Mouse (Mus musculus): ENCODE results near the gene S100a3. TPM values are rescaled to one million over a fixed set of nuclear protein-coding genes. Genes with fewer than 3 reads are reported as not detected.

The S100a3 gene
- total RNA-seq, 2 experiments from 2014 or later: not detected

DNA sequence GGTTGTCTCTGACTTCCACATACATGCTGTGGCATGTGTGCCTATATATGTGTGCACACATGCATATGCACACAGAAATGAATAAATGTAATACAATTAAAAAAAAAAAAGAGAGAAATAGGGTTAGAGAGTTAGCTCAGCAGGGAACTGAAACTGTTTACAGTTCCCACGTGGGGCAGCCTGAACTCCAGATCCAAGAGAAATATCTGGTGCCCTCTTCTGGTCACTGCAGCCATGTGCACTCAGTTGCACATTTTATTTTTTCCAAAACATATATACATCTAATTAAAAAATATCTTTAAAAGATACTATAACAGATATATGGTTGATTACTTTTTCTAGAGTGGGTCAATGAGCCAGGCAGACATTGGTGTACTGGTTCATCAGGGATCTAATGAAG, 57.2 kb downstream of the S100a3 start:
- no peak for ATAC-seq (replicated peaks; ENCODE audit: low FRiP score, poor library complexity, severe bottlenecking)

DNA sequence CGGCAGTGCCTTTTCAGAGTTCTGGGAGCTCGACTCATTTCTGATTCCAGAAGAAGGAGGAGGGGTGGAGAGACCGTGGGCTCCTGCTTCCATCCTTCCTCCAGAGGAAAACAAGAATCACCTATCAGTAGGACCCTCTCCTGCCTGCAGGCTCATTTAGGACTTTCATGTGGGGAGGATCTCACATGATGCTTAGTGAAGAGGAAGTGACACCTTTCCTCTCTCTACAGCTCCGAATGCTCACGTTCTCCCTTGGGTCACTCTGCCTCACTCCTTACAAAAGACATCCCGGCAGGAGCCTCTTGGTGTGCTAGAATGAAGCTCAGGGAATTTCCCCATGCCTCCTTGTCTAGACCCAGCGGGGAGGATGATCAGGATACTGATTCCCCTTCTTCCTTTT, 61.2 kb downstream of the S100a3 start:
- no peak for ATAC-seq (replicated peaks; ENCODE audit: low FRiP score, poor library complexity, severe bottlenecking)

DNA sequence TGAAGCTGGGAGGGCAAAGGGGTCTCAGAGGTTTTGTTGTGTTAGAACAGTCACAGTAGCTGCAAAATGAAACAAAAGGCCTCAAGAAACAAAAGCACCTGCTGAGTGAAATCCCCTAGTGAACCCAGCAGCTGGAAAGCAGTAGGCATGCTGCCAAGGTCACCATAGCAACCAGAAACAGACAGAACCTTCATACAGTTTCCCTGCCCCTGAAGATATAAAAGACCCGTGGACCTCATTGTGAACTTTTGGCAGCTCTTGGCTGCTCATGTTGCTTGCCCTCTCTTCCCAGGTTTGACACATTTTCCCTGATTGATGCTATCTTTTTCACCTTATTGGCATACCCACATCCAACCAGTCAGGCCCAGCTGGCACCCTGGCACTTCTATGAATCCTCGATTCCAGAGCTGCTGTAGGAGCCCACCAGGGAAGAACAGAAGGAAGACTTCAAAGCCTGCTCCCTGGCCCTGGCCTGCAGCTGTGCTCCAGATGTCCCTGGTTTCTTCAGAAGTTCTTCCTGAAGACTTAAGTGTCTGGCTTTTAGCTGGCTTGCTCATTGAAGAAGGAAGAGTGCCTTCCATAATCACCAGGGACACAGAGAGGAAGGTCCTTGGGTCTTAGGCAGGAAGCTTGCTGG, 63.2 kb downstream of the S100a3 start:
- no peak for ATAC-seq (replicated peaks; ENCODE audit: low FRiP score, poor library complexity, severe bottlenecking)

DNA sequence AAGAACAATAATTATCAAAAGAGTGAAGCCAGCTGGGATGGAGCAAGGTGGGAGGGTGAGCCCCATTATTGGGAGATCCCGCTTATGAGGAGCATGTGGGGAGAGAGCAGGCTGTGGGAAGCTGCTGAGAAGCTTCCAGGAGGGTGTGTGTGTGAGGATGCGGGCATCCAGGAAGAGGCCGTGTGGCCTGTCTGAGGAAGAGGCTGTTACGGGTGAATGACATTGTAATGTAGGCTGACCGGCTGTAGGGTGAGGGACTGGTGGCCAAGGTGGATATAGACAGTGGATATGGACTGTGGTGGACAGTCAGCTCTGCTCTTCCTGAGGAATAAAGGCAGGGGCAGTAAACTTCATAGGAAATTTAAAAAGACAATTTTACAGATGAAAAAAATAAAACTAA, 65.1 kb downstream of the S100a3 start:
- ATAC-seq (replicated peaks; ENCODE audit: low FRiP score, poor library complexity, severe bottlenecking): no peak

DNA sequence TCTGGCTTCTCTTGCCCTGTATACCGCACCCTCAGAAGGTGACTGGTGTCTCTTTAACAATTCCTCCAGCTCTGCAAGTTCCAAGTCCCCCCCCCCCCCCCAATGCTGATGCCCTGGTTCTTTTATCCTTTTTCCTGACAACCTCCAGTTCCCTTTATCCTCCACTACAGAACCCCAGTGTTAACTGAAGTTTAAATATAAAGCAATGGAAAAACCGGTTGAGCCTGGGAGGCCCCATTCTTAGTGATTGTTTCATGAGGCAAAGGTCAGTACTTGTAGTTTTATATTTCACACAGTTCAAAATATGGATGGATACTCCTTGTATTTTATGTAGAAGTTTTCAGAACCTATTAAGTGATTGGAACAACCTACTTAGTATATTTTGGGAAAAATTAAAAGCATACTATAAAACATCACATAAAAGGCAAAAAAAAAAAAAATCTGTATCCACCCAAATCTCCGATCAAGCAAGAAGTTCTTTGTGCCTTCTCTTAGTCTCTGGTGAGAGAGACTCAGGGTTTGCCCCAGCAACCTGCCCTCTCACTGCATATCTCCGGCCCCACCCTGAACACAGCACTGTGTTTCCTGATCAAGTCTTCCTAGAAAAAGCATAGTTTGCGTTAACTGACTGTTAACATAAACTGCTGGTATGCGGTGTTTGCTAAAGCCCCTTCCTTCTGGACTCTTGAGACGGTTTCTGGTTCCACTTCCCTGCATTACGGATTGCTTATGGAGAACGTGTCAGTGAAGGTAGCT, 66.1 kb downstream of the S100a3 start:
- ATAC-seq (replicated peaks; ENCODE audit: low FRiP score, poor library complexity, severe bottlenecking): no peak

DNA sequence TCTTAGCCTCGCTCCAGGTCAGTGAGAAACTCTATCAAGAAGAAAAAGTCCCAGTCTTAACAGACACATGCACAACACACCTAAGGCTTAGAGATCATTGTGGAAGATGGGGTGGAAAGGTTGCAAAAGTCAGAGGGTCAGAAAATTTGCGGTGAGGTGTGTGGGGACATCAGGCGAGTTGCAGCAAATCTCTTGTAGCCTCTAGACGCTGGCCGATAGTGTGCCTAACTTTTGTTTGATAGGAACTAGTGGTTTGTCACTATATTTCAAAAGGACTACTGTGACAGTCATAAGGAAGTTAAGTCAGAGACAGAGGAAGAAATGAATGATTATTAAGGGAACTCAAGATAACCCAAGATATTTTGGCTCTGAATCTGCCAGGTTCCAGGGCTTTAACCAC, 67.0 kb downstream of the S100a3 start:
- no peak for ATAC-seq (replicated peaks; ENCODE audit: low FRiP score, poor library complexity, severe bottlenecking)

DNA sequence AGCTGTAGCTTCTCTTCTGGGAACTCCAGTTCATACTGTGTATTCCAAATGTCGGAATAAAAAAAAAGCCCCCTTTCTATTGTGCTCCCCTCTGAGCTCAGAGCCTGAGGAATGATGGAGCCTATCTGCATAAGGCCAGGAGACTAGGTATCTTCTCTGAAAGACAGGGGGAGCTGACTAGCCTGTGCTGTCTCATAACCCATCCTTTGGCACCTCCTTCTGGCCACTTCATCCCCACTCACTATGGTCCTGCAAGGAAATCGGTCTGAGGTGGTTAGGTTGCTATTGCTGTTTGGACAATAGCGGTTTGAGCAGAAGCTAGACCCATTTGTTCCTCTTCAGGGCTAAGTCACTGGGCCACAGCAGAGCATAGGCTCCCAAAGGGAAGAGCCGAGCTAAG, 67.4 kb downstream of the S100a3 start:
- ATAC-seq (replicated peaks; ENCODE audit: low FRiP score, poor library complexity, severe bottlenecking): no peak

DNA sequence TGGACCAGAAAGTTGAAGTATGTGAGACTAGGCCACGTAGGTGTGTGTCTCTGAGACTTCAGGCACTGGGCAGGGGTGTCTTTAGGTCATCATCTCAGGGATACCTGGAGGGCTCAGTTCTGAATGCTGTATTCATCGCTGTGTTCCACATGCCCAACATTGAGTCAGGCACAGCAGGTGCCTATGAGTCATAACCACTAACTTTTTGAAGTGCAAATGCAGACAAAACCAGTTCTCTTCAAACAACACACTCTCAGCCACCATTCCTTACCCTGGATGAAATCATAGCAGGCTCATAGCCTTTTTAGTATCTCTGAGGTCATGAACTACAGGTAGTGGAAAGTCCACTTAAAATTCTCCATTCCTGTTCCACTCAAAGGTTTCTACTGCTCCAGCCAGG, 68.9 kb downstream of the S100a3 start:
- ATAC-seq (replicated peaks; ENCODE audit: low FRiP score, poor library complexity, severe bottlenecking): no peak

DNA sequence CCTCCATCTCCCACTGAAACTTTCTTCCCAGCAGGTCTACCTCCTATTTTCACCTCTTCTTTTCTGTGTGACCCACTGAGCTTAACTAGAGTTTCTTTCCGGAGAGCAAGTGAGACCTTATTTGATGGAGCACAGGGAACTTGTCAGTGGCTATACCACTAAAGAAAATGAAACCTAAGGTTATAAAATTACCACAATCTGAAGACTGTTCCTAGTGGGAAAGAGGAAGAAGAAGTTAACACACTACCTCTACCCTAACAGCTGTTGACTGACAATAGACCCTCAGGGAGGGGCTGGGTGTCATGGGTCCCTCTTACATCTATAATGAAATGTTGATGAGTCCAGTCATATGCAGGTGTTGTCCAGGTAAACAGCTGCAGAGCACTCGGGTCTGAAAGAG, 71.6 kb downstream of the S100a3 start:
- no peak for ATAC-seq (replicated peaks; ENCODE audit: low FRiP score, poor library complexity, severe bottlenecking)

DNA sequence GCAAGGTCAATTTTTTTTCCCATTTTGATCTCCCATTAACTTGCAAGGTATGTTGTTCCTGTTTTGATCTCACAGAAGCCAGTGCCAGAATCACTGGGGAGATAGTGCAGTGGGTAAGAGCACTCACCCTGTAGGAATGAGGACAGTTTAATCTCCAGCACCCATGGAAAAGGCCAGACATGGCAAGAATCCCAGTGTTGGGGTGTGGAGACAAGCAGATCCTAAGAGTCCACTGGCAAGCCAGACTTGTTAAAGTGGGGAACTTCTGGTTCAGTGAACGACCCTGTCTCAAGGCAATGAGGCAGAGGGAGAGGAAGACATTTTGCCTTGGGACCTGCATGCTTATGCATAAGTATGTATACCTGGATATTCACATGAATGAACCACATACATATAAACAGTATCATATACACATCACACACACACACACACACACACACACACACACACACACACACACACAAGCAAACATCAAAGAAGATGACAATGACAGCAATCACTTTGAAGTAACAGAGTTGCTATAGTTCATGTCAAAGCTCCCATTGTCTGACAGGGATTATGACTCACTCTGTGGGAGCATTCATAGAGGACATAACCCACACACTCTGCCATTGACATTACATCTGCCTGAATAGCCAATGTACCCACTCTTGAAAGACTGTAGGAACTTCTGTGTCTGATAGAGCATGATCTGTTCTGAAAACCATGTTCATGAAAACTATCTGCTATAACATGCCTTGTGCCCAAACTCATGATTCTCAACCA, 78.3 kb downstream of the S100a3 start:
- ATAC-seq (replicated peaks; ENCODE audit: low FRiP score, poor library complexity, severe bottlenecking): no peak; the same call in 1 of the 2 replicates

DNA sequence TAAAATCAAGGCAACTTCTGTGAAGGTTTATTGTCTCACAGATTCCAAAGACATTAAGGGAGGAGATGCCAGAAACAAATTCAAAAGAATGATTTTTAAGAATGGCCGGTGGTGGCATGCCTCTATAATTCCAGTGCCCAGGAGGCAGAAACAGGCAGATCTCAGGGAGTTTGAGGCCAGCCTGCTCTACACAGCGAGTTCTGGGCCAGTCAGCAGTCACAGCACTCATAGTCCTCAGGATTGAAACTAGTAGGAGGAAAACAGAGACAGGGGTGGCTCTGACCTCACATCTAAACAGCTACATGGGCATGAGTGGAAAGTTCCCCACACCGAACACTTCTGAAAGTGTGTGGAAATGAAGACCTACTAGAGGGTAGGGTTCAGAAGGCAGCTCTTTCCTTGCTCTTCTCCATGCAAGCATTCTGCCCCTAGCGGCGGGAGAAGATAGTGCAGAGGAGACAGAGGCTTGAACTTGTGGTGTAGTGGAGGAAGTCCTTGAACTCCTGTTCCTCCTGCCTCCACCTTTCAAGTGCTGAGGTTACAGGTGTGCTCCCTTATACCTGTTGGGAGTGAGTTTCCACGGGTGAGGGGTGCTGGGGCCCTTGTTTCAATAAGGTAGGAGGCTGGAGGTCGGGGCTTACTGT, 79.3 kb downstream of the S100a3 start:
- peak; percentile 60 for ATAC-seq (replicated peaks; ENCODE audit: low FRiP score, poor library complexity, severe bottlenecking)

DNA sequence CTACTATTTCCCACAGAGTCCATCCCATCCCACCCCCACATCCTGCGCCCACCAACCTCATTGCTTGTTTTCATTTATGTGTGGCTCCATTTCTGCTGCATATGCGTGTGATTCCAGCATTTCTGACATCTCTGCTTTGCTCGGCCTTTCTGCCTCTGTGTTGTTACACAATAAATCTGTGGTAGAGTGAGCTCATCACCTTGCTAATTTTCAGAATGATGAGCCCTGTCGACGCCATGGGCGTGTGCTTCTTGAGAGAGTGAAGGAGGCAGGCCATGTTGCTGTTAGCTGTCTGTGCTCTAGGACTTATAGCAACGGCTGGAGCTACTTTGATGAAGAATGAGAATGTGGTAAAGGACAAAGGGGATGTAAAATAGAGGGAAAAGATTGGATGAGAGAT, 80.6 kb downstream of the S100a3 start:
- ATAC-seq (replicated peaks; ENCODE audit: low FRiP score, poor library complexity, severe bottlenecking): no peak

DNA sequence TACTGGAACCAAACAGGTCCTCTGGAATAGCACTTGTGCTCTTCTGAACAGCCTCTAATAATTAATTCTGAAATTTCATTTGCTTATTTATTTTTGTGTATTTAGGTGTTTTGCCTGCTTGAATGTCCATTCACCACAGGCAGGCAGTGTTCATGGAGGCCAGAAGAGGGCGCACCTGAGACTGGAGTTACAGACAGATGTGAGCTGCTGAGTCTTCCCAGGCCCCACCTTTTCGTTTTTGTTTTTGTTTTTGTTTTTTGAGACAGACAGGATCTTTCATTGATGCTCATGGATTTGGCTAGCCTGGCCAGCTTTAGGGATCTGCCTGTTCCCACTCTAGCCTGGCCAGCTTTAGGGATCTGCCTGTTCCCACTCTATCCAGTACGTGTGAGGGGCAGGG, 83.8 kb downstream of the S100a3 start:
- no peak for ATAC-seq (replicated peaks; ENCODE audit: low FRiP score, poor library complexity, severe bottlenecking)

DNA sequence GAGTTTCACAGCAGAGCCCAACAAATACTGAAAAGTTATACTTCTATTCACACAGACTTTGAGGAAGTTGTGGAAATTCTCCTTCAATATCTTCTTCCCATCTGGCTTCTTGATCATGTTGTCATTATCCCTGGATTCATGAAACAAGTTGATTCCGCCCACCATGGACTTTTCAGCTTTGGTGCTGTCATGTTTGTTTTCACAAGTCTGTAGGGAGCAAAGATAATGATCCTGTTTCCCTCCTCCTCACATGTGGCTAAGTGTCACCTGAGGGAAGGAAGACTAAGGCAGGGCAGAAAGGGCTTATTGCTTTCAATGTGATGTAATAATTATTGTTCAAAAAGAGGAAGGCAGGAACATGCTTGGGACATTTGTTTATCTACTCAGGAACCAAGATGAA, 86.9 kb downstream of the S100a3 start:
- ATAC-seq (replicated peaks; ENCODE audit: low FRiP score, poor library complexity, severe bottlenecking): no peak

DNA sequence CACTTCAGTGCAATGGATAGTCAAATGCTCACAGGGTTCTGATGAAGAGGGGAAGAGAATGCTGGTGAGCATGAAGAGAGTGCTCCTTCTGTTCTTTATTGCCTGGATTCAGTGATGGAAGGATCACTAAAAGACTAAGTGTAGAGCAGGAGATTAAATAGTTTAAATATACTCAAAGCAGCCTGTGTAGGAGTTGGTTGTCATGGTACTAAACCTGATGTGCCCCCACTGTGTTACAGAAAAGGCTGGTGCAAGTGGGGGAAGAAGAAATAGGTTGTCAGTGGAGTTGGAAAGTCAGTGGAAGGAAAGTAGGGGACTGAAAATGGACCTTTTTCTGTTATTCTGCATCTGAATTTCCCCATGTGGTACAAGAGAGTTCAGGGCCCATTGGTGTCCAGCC, 88.6 kb downstream of the S100a3 start:
- ATAC-seq (replicated peaks; ENCODE audit: low FRiP score, poor library complexity, severe bottlenecking): no peak

DNA sequence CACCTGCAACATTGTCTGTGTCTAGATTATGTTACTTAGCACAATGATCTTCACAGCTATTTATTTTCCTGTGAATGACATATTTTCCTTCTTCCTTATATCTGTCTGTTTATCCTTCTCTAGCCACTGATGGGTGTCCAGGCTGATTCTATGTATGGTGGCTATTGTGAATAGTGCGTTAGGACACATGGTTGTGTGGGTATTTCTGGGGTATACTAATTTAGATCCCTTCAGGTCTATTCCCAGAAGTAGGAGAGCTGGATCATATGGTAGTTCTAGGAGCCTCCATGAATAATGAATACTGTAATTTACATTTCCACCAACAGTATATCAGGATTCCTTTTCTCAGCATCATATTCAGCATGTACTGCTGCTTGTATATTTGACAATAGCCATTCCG, 89.5 kb downstream of the S100a3 start:
- no peak for ATAC-seq (replicated peaks; ENCODE audit: low FRiP score, poor library complexity, severe bottlenecking)

Other genes with a start within 250 kb of the S100a3 start
- not detected in 2 replicates for gene Slc27a3, start 170.6 kb upstream of the S100a3 start, total RNA-seq (2015; ENCODE audit: low replicate concordance)
- gene Slc27a3, start 170.6 kb upstream of the S100a3 start, total RNA-seq (2017; ENCODE audit: low replicate concordance): 1.0 TPM in 1 of 2 replicates, not detected in the other
- 6.7 and 12.6 TPM in 2 replicates for gene Ints3, start 127.0 kb upstream of the S100a3 start, total RNA-seq (2015; ENCODE audit: low replicate concordance)
- gene Ints3, start 127.0 kb upstream of the S100a3 start, total RNA-seq (2017; ENCODE audit: low replicate concordance): 13.2 and 18.2 TPM in 2 replicates
- not detected in 2 replicates for gene Npr1, start 94.7 kb upstream of the S100a3 start, total RNA-seq (2015; ENCODE audit: low replicate concordance)
- gene Npr1, start 94.7 kb upstream of the S100a3 start, total RNA-seq (2017; ENCODE audit: low replicate concordance): not detected in 2 replicates
- 61.6 and 86.5 TPM in 2 replicates for gene Ilf2, start 84.5 kb upstream of the S100a3 start, total RNA-seq (2015; ENCODE audit: low replicate concordance)
- 93.7 and 150 TPM in 2 replicates for gene Ilf2, start 84.5 kb upstream of the S100a3 start, total RNA-seq (2017; ENCODE audit: low replicate concordance)
- 11.3 and 17.7 TPM in 2 replicates for gene Snapin, start 69.5 kb upstream of the S100a3 start, total RNA-seq (2015; ENCODE audit: low replicate concordance)
- gene Snapin, start 69.5 kb upstream of the S100a3 start, total RNA-seq (2017; ENCODE audit: low replicate concordance): 13.1 and 16.4 TPM in 2 replicates
- 78.9 and 101 TPM in 2 replicates for gene Chtop, start 51.1 kb upstream of the S100a3 start, total RNA-seq (2015; ENCODE audit: low replicate concordance)
- gene Chtop, start 51.1 kb upstream of the S100a3 start, total RNA-seq (2017; ENCODE audit: low replicate concordance): 47.3 and 66.6 TPM in 2 replicates
- 27.7 and 33.9 TPM in 2 replicates for gene S100a1, start 46.2 kb upstream of the S100a3 start, total RNA-seq (2015; ENCODE audit: low replicate concordance)
- gene S100a1, start 46.2 kb upstream of the S100a3 start, total RNA-seq (2017; ENCODE audit: low replicate concordance): 18.2 and 22.8 TPM in 2 replicates
- gene S100a13, start 46.1 kb upstream of the S100a3 start, total RNA-seq (2015; ENCODE audit: low replicate concordance): 8.8 and 10.8 TPM in 2 replicates
- gene S100a13, start 46.1 kb upstream of the S100a3 start, total RNA-seq (2017; ENCODE audit: low replicate concordance): 6.7 and 9.5 TPM in 2 replicates
- gene S100a14, start 33.7 kb upstream of the S100a3 start, total RNA-seq (2015; ENCODE audit: low replicate concordance): not detected in 2 replicates
- gene S100a14, start 33.7 kb upstream of the S100a3 start, total RNA-seq (2017; ENCODE audit: low replicate concordance): not detected in 2 replicates
- gene S100a16, start 23.3 kb upstream of the S100a3 start, total RNA-seq (2015; ENCODE audit: low replicate concordance): not detected in 2 replicates
- not detected in 2 replicates for gene S100a16, start 23.3 kb upstream of the S100a3 start, total RNA-seq (2017; ENCODE audit: low replicate concordance)
- gene S100a2, start 29.7 kb downstream of the S100a3 start, total RNA-seq (2015; ENCODE audit: low replicate concordance): not detected in 2 replicates
- not detected in 2 replicates for gene S100a2, start 29.7 kb downstream of the S100a3 start, total RNA-seq (2017; ENCODE audit: low replicate concordance)
- not detected in 2 replicates for gene Gm42674, start 41.3 kb downstream of the S100a3 start, total RNA-seq (2015; ENCODE audit: low replicate concordance)
- gene Gm42674, start 41.3 kb downstream of the S100a3 start, total RNA-seq (2017; ENCODE audit: low replicate concordance): not detected in 2 replicates
- 36.9 and 83.6 TPM in 2 replicates for gene S100a4, start 43.2 kb downstream of the S100a3 start, total RNA-seq (2015; ENCODE audit: low replicate concordance)
- gene S100a4, start 43.2 kb downstream of the S100a3 start, total RNA-seq (2017; ENCODE audit: low replicate concordance): 29.4 and 37.4 TPM in 2 replicates
- not detected in 2 replicates for gene S100a5, start 47.9 kb downstream of the S100a3 start, total RNA-seq (2015; ENCODE audit: low replicate concordance)
- not detected in 2 replicates for gene S100a5, start 47.9 kb downstream of the S100a3 start, total RNA-seq (2017; ENCODE audit: low replicate concordance)
- gene S100a6, start 52.3 kb downstream of the S100a3 start, total RNA-seq (2015; ENCODE audit: low replicate concordance): 132 and 138 TPM in 2 replicates
- 41.6 and 73.8 TPM in 2 replicates for gene S100a6, start 52.3 kb downstream of the S100a3 start, total RNA-seq (2017; ENCODE audit: low replicate concordance)
- gene S100a7a, start 93.4 kb downstream of the S100a3 start, total RNA-seq (2015; ENCODE audit: low replicate concordance): not detected in 2 replicates
- gene S100a7a, start 93.4 kb downstream of the S100a3 start, total RNA-seq (2017; ENCODE audit: low replicate concordance): not detected in 2 replicates
- gene S100a8, start 108.4 kb downstream of the S100a3 start, total RNA-seq (2015; ENCODE audit: low replicate concordance): 5,294 and 6,274 TPM in 2 replicates
- 2,245 and 2,738 TPM in 2 replicates for gene S100a8, start 108.4 kb downstream of the S100a3 start, total RNA-seq (2017; ENCODE audit: low replicate concordance)
- gene S100a9, start 135.1 kb downstream of the S100a3 start, total RNA-seq (2015; ENCODE audit: low replicate concordance): 7,257 and 9,005 TPM in 2 replicates
- gene S100a9, start 135.1 kb downstream of the S100a3 start, total RNA-seq (2017; ENCODE audit: low replicate concordance): 2,061 and 2,234 TPM in 2 replicates
- gene Pglyrp4, start 166.3 kb downstream of the S100a3 start, total RNA-seq (2015; ENCODE audit: low replicate concordance): not detected in 2 replicates
- gene Pglyrp4, start 166.3 kb downstream of the S100a3 start, total RNA-seq (2017; ENCODE audit: low replicate concordance): not detected in 2 replicates
- gene Gm5849, start 217.3 kb downstream of the S100a3 start, total RNA-seq (2015; ENCODE audit: low replicate concordance): not detected in 2 replicates
- gene Gm5849, start 217.3 kb downstream of the S100a3 start, total RNA-seq (2017; ENCODE audit: low replicate concordance): not detected in 2 replicates